Mouse (Mus musculus) brain, embryonic 14.5 days (tissue): Measurements from ENCODE around the gene N4bp2l2. TPM values are rescaled to one million over a fixed set of nuclear protein-coding genes. Genes with fewer than 3 reads are reported as not detected.
"Not testable (repeated sequence)": the region's sequence is repeated elsewhere in the genome, so short reads cannot be mapped to it uniquely, and the experiment has no call there.

ENCODE experiments used
- DNase-seq: peaks from one replicate; pipeline ENCODE4 v3.0.0-alpha.2; 2011; ENCODE audit warnings: low read depth
- CTCF ChIP-seq: fragments of 200-500 bp; IDR thresholded peaks from 2 replicates; pipeline ENCODE4 v1.5.1; 2012; ENCODE audit warnings: inconsistent platforms, mild to moderate bottlenecking, moderate library complexity, borderline replicate concordance; ENCODE audit not compliant: insufficient read depth, insufficient read length; ENCODE audit errors: extremely low read depth
- POLR2A ChIP-seq: fragments of 200-500 bp; IDR thresholded peaks from 2 replicates; pipeline ENCODE4 v1.6.1; 2012; ENCODE audit warnings: mild to moderate bottlenecking, inconsistent platforms, borderline replicate concordance; ENCODE audit not compliant: poor library complexity, insufficient read depth, insufficient read length, severe bottlenecking; ENCODE audit errors: extremely low read depth
- polyA plus RNA-seq: library from polyadenylated mRNA; depleted of rRNA; stranded (reverse); fragments of >200 nt; gene quantifications from 2 replicates; pipeline ENCODE4 v1.2.3, GENCODE M21; 2012; rRNA removed

N4bp2l2 gene
- polyA plus RNA-seq: 24.7 and 31.0 TPM in 2 replicates

GRCm38 (mm10) chr5:150666133-150666739, at the start of gene N4bp2l2:
TSS of gene N4bp2l2 (minus strand) at chr5:150666183.
- not testable (repeated sequence) for DNase-seq

- no peak for DNase-seq
- TF ChIP-seq POLR2A: no peak
- no peak for TF ChIP-seq CTCF
Measured at GRCm38 (mm10) chr5:150713431-150713830, 47.4 kb upstream of the N4bp2l2 start.

- no peak for DNase-seq
- TF ChIP-seq CTCF: no peak
- TF ChIP-seq POLR2A: no peak
Measured at GRCm38 (mm10) chr5:150711503-150711902, 45.5 kb upstream of the N4bp2l2 start.

GRCm38 (mm10) chr5:150707181-150707580, 41.2 kb upstream of the N4bp2l2 start:
- not testable (repeated sequence) for DNase-seq

- DNase-seq: not testable (repeated sequence)
Measured at GRCm38 (mm10) chr5:150706651-150707050, 40.7 kb upstream of the N4bp2l2 start.

- TF ChIP-seq POLR2A (no peak), CTCF (peak; percentile 13; the same call in 1 of the 2 replicates)
Measured at GRCm38 (mm10) chr5:150702714-150703113, 36.7 kb upstream of the N4bp2l2 start.

GRCm38 (mm10) chr5:150693277-150693676, 27.3 kb upstream of the N4bp2l2 start:
- TF ChIP-seq POLR2A (no peak), CTCF (no peak)
- no peak for DNase-seq

More at GRCm38 (mm10) chr5:150702714-150703113, 36.7 kb upstream of the N4bp2l2 start:
- peak; percentile 62 for DNase-seq

GRCm38 (mm10) chr5:150690685-150691084, 24.7 kb upstream of the N4bp2l2 start:
- TF ChIP-seq CTCF (no peak), POLR2A (no peak)
- DNase-seq: no peak

- not testable (repeated sequence) for DNase-seq
Measured at GRCm38 (mm10) chr5:150682862-150683261, 16.9 kb upstream of the N4bp2l2 start.

GRCm38 (mm10) chr5:150674866-150675265, 8.9 kb upstream of the N4bp2l2 start:
- no peak for TF ChIP-seq POLR2A
- TF ChIP-seq CTCF: no peak
- DNase-seq: no peak

- TF ChIP-seq POLR2A (no peak), CTCF (no peak)
- peak; percentile 63 for DNase-seq
Measured at GRCm38 (mm10) chr5:150673880-150674621, 8.1 kb upstream of the N4bp2l2 start.

GRCm38 (mm10) chr5:150673153-150673835, 7.3 kb upstream of the N4bp2l2 start, which contains the start of gene Pds5b:
TSS of gene Pds5b (plus strand) at chr5:150673739.
- TF ChIP-seq POLR2A (no peak; the same call in 1 of the 2 replicates), CTCF (peak; percentile 92)
- peak; percentile 99 for DNase-seq
